Mouse (Mus musculus): ENCODE data around the gene Bpifb9b. TPM values are rescaled to one million over a fixed set of nuclear protein-coding genes. Genes with fewer than 3 reads are reported as not detected.
"Not testable (repeated sequence)": the region's sequence is repeated elsewhere in the genome, so short reads cannot be mapped to it uniquely, and the experiment has no call there.

The Bpifb9b gene
- not detected for total RNA-seq (2021)
- long read RNA-seq, experiment 1, result 0 reads
- long read RNA-seq, experiment 2, result 0 reads

DNA sequence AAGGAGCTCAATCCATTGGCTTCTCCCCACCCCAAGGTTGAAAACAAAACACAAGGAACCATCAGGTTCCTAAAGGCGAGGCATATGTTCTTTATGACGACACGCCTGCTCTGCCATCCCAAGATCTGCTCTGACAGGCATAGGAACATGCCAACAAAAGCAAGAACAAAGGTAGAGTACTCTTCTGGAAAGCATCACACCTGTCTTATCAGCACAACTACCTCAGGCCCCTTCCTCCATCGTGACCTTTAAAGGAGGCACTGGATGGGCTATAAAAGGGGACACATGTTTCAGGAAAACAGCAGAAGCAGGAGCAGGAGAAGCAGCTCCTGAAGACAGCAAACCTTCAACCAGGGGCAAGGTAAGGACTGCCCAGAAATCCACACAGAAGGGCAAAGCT, at the start of gene Bpifb9b:
Gene Bpifb9b, plus strand, starts transcription at position 301 of the 400 bp plus-strand sequence.
- intact Hi-C loops (cut with DNase I); DNase-seq: not testable (repeated sequence)

DNA sequence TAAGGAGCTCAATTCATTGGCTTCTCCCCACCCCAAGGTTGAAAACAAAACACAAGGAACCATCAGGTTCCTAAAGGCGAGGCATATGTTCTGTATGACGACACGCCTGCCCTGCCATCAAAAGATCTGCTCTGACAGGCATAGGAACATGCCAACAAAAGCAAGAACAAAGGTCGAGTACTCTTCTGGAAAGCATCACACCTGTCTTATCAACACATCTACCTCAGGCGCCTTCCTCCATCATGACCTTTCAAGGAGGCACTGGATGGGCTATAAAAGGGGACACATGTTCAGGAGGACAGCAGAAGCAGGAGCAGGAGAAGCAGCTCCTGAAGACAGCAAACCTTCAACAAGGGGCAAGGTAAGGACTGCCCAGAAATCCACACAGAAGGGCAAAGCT, 49.5 kb upstream of the Bpifb9b start, which contains the start of gene Bpifb9a:
Gene Bpifb9a, plus strand, starts transcription at position 301 of the 400 bp plus-strand sequence.
- DNase-seq; intact Hi-C loops (cut with DNase I): not testable (repeated sequence)

DNA sequence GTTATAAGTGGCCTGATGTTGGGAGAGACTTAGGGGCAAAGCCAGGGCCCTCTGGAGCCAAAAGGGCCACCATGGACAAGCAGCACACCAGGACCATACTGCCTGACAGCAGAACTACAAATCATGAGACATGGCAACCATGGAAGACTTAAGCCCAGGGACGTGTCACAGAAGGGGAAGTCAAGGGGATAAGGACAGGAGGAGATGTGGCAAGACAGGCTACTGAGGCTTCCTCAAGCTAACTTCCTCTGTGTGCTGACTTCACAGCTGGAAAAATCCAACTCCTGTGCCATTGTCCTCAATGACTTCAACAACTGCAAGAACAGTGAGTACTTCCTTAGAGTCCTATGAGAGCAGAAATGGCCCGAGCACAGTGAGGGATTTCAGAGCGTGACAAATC, 42.6 kb upstream of the Bpifb9b start:
- DNase-seq; intact Hi-C loops (cut with DNase I): not testable (repeated sequence)

DNA sequence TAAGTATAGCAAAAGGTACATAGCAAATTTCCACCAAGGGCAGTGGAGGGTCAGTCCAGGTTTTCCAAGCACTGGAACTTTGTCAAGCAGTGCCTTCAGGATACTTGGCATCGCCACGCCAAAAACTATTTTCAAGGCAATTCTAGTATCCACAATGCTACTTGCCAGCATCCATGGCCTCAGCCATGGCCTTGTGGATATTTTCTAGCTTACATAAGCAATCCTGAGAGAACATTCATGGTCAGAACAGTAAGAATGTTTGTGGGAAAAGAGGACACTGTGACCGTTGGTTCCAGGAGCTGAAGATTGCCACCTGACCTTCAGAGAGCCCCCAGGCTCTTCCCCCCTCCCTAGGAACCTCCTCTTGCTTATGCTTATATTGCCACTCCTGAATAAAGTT, 15.2 kb upstream of the Bpifb9b start:
- DNase-seq; intact Hi-C loops (cut with DNase I): not testable (repeated sequence)

DNA sequence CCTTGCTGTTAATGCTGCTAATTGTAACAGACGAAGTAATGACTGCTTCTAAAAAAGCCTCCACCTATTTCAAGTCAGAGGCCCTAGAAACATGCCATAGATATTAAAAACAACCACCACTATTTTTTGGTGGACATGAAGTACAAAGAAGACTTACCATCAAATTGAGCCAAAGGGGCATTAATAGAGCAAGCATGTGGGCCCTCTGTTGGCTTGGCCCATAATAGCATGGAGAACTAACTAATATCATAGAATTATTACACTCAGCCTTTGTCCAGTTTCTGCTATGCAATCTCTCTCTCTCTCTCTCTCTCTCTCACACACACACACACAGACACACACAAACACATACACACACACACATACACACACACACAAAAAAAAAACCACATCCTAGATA, 14.2 kb upstream of the Bpifb9b start:
- no peak for DNase-seq
- intact Hi-C loops (cut with DNase I), result no loop called here

DNA sequence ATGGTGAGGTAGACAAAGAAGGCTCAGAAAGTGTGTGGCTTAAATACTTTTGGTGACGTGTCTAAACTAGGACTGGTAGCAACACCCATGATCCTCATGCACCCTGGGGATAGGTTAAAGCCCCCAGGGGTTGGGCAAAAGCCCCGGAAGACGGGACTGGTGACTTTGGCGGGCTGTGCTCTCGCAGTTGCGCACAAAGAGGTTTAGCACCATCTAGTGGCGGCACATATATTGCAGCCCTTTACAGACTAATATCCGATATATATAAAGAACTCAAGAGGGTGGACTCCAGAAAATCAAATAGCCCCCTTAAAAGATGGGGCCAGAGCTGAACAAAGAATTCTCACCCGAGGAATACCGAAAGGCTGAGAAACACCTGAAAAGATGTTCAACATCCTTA, 12.3 kb upstream of the Bpifb9b start:
- intact Hi-C loops (cut with DNase I), result not testable (repeated sequence)

DNA sequence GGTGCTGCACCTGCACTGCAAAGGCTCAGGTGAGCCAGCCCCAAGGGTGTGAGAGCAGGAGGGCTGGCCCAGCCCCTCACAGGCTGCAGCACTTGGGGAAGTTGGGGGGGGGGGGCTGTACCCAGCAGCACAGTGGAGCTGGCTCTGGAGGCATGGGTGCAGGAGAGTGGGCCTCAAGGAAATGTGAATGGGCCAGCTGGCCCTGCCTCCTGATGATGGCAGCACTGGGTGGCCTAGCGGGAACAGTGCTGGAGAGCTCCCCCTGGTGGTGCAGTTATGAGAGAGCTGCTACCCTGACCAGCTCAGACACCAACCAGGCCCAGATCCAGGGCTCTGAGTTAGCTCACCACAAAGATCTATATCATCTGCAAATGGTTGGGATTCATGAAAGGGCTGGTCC, 6.5 kb upstream of the Bpifb9b start:
- intact Hi-C loops (cut with DNase I), result no loop called here
- DNase-seq, result peak; percentile 23 to 45

More for the DNA sequence above, 12.3 kb upstream of the Bpifb9b start:
- DNase-seq, result not testable (repeated sequence)

DNA sequence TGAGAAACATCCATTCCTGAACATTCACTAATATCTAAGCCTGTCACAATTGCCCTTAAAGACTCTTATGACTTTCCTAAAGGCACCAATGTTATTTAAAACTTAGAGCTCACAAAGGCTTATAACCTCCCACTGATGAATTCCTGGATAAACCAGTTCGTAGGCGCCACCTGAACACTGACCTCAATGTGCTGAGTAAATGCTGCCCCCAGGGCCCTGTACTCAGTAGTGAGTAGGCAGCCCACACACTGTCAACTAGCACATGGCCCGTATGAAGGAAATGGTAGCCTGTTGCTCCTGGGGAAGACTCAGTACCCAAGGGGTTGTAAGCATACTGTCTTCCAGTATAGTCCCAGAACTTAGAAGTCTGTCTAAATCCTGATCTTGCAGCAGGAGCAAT, 5.3 kb upstream of the Bpifb9b start:
- DNase-seq, result no peak
- intact Hi-C loops (cut with DNase I), result no loop called here

DNA sequence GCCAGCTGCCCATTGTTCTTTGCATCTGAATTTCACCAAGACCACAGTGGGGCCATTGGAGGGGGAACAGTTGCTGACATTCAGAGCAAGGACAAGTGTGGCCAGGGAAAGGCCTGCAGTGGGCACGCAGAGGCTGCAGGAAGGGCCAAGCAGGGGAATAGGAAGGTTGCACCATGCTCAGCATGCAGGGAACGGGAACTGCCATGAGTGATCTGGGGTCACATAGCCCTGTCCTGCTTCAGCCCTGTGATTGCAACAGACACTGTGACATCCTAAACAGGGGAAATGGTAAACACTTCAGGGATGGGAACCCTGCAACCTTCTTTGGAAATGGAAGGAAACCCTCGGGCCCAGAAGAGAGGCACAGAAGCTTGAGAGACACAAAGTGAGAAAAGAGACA, 2.4 kb upstream of the Bpifb9b start:
- DNase-seq; intact Hi-C loops (cut with DNase I): not testable (repeated sequence)

DNA sequence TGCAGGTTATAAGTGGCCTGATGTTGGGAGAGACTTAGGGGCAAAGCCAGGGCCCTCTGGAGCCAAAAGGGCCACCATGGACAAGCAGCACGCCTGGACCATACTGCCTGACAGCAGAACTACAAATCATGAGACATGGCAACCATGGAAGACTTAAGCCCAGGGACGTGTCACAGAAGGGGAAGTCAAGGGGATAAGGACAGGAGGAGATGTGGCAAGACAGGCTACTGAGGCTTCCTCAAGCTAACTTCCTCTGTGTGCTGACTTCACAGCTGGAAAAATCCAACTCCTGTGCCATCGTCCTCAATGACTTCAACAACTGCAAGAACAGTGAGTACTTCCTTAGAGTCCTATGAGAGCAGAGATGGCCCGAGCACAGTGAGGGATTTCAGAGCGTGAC, 6.7 kb downstream of the Bpifb9b start:
- DNase-seq; intact Hi-C loops (cut with DNase I): not testable (repeated sequence)

DNA sequence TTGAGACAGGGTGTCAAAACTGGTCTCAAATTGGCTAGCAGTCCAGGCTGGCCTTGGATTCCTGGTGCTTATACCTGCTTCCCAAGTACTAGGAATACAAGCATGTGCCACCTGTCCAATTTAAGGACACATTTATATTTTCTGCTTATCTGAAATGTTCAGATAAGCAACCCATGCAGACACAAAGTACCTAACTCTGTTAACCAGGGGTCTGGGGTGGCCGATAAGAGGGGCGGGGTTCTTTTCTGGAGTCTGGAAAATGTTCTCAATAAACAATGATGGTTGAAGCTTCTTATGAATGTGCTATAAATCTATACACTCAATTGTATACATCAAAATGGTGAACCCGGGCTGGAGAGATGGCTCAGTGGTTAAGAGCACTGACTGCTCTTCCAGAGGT, 19.8 kb downstream of the Bpifb9b start:
- DNase-seq, result no peak
- intact Hi-C loops (cut with DNase I), result no loop called here

DNA sequence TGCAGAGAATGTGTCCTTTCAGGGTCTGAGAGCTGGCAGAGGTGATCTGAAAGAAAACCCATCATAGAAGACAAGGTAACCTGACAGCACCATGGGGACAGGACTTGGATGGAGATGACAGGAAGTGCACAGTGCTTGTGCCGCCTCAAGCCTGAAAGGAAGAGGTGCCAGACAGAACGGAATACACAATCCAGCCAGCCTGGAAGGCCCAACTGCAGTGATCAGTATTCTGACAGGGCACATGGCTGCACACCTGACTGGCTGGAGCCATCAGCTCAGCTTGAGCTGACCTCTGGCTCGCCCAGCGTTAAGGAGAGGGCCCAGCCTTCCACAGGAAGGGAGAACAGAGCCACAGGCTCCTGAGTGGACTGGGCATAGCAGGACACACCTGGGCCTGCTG, 28.5 kb downstream of the Bpifb9b start:
- DNase-seq, result no peak
- intact Hi-C loops (cut with DNase I), result no loop called here

DNA sequence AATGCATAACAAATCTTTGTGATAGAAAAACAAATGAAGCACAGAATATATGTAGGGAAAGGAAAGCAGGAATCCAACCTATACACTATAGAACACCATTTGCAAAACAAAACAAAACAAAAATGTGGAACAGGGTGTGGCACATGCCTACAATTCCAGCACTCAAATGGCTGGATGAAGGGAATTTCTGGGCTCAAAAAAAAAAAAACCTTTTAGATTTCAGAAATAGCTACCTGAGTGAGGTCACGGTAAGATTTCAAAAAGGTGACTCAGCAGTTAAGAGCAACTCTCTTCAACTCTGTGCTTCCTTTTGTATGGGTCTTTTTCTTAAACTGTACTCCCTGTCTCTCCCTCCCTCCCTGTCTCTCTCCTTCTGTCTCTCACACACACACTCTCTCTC, 31.1 kb downstream of the Bpifb9b start:
- intact Hi-C loops (cut with DNase I), result no loop called here
- no peak for DNase-seq

DNA sequence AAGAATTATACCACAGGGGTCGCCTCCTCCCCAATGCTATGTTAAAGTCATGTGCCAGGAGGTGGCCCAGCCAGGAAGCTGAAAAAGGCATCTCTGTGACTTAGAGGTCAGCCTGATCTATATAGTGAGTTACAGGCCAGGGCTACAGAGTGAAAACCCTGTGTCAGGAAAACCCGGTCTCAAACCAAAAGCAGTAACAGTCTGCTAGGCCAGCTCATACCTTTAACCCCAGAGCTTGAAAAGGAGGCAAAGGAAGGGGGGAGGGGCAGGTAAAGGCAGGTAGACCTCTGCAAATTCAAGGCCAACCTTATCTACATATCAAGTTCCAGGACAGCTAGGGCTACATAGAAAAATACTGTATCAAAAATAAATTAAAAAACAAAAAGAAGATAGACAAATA, 32.3 kb downstream of the Bpifb9b start:
- intact Hi-C loops (cut with DNase I), result no loop called here
- DNase-seq, result no peak

DNA sequence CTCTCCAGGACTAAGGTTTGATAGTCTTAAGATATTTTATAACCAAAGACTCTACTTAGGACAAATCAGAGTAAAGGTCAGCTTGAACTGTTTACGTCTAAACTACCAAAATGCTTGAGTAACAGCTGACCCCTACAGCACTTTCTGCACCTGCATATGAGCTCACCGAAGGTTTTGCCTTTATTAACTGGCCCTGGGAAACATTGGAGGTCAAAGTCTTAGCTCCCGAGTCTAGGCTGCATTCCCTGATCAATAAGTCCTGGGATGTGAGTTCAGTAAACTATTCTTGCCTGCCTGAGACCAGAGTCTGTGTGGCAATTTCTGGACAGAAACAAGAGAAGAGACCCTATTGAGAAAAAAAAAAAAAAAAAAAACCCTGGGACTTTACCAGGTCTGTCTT, 41.1 kb downstream of the Bpifb9b start:
- intact Hi-C loops (cut with DNase I), result no loop called here
- DNase-seq, result no peak

DNA sequence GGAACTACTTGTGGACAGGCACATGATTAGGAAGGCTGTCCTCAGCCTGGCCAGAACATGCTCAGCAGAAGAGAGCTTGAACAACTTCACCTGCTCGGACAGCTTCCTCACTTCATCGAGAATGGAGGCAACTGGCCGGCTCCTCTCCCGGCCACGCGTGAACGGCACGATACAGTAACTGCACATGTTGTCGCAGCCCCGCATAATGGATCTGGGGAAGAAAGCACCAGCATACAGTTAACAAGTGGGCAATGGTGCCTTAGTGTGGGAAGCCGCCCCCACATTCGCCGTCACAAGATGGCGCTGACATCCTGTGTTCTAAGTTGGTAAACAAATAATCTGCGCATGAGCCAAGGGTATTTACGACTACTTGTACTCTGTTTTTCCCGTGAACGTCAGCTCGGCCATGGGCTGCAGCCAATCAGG, 47.0 kb downstream of the Bpifb9b start:
- intact Hi-C loops (cut with DNase I); DNase-seq: not testable (repeated sequence)

DNA sequence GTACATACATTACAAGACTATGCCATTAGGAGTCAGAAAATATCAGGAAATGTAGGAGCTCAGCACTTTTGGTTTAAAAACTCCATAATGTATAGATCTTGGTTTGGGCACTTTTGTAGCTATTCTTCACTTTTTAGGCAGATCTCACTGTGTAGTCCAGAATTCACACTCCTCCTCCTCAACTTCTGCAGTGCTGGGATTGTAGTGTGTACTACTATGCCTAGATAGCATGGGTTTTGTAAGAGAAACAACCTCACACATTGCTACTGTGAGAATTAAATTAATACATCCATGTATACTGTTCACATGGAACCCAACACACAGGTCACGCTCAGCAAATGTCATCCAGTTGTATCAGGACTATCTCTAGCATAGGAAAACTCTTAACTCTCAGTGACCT, 60.5 kb downstream of the Bpifb9b start:
- intact Hi-C loops (cut with DNase I), result no loop called here

More for the DNA sequence above, 60.5 kb downstream of the Bpifb9b start:
- DNase-seq, result no peak

Other genes with a start within 250 kb of the Bpifb9b start
- not detected for gene Bpifa3, start 176.9 kb upstream of the Bpifb9b start, total RNA-seq (2021)
- gene Bpifa1, start 164.3 kb upstream of the Bpifb9b start, total RNA-seq (2021), result not detected
- not detected for gene Bpifa5, start 144.6 kb upstream of the Bpifb9b start, total RNA-seq (2021)
- not detected for gene Bpifb1, start 116.4 kb upstream of the Bpifb9b start, total RNA-seq (2021)
- gene Bpifb5, start 83.5 kb upstream of the Bpifb9b start, total RNA-seq (2021), result not detected
- gene Bpifb9a, start 49.4 kb upstream of the Bpifb9b start, total RNA-seq (2021), result not detected
- gene Cdk5rap1, start 65.8 kb downstream of the Bpifb9b start, total RNA-seq (2021), result 10 to 100 TPM; 11.1 to 12.5 TPM
- 100 to 1,000 TPM; 221 to 230 TPM for gene Snta1, start 100.9 kb downstream of the Bpifb9b start, total RNA-seq (2021)
- gene Cbfa2t2, start 129.3 kb downstream of the Bpifb9b start, total RNA-seq (2021), result 10 to 100 TPM; 12.2 to 16.3 TPM
- not detected for gene 1700003F12Rik, start 239.9 kb downstream of the Bpifb9b start, total RNA-seq (2021)
- gene Actl10, start 244.5 kb downstream of the Bpifb9b start, total RNA-seq (2021), result not detected